Mouse (Mus musculus): ENCODE results near the gene Gm9817.

Gm9817 gene

DNA sequence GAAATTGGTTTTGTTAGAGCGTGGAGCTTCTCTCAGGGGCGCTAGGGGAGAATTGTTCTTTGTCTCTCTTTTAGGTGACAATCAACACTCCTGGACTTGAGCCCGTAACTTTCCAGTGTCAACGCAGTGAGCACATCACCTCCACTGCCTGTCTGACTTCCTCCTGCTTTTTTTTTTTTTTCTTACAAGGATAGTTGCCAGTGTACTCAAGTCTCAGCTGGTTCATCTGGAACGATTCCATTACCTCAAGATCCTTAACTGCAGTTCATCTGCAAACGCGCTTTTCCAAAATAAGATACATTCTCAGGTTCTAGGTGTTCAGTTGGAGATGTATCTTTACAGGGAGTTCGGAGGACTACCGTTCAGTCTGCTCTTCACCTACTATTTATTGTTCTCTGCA is 16.5 kb downstream of the Gm9817 start:
- no peak for DNase-seq

DNA sequence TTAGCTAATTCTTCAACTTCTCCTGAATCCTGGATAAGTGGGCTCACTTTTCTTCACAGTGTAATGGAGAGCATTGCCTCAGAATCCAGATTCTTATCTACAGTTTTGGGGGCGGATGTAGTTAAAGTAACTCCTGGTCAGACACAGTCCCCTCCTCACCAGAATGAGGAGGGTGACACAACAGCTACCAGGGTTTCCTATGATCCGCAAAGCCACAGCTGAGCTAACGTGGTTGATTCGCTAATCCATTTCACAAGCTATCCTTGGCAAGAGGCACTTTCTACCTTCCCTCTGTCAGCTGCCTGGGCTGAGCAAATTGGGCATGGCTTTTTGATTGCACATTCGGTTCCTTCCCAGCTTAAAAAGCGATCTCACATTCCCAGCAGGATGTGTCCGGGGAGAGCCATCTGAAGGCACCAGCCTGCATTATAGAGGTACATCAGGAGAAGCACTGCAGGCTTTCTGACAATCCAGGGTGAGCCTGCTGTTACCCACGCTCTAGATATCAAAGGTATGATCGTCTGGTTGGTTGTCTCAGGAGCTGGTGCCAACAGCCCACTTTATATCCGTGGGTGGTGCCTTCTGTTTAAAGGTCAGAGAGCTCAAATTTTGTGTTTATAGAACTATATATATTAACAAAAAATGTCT is 21.2 kb downstream of the Gm9817 start:
- DNase-seq: no peak

DNA sequence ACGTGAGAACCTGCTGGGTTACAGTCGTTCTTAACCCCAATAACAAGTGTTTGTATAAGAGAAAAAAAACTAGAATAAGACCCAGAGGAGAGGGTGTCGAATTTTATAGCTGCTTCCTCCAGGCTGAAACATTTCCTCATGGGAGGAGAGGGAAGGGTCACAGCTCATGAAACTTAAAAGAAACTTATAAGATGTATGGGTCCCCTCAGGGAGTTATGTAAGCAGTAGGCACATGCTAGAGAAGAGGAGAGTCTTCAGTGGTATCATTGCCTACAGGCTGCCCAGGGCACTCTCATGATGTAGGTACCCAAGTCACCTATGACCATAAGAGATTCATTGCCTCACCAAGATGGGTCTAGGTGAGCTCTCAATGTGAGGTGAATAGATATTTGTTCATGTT is 28.0 kb downstream of the Gm9817 start:
- DNase-seq: no peak

DNA sequence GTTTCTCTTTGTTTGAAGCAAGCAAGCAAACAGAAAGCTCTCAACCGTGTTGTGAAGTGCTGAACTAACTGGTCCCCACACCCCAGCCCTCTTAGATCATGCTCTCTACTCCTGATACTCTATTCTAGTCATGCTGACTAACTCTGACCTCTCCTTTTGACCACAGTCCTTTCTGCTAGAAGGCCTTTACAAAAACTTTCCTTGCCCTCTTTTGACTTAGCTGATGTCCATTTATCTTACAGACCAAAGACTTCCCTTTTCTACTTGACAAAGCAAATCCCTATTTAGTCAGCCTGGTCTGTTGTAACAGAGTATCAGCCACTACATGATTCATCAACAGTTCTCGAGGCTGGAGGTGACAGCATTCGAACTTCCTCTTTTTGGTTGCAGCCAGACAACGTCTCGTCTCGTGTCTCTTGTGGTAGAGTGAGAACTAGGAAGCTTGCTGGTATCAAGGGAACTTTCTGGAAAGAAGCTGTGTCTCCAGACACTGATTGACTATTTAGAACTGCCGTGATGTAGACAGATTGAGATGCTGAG is 30.4 kb downstream of the Gm9817 start:
- no peak for DNase-seq

DNA sequence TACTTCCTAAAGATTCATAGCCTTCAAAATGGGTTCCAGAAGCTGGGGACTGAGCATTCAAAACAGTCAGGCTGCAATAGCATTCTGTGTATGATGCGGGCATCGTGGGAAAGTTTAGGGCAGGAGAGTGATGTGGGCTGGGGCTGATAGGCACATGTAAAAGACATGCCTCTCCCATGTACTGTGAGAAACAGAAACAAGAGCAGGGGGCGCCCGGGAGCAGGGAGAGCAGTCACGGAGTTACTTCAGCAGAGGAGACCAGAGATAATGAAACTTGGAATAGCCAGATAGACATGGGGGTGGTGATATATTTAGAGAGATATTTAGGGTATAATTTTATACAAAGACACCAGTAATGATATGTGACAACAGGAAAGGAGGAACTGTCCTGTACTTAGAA is 39.9 kb downstream of the Gm9817 start:
- DNase-seq: no peak

DNA sequence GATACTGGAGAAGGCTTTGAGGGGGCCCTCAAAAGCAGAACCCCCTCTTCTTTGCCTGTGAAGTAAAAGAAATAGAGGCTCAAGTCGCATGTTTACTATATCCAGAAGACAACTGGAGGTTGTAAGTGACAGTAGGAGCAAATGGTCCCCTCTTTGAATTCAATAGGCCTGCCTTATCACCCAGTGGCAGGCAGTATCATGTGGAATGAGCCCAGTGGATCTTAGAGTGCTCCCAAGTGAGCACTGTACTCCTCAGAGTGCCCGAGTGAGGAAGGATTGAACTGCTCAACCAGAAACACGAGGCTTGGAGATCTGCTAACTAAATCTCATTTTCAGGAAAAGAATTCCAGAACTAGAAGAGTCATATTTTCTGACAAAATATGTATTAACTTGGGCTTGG is 40.3 kb downstream of the Gm9817 start:
- no peak for DNase-seq

Data from cerebellum, adult 8-10 months (tissue).